Mouse (Mus musculus): Measurements from ENCODE around the gene Frem3. TPM values are rescaled to one million over a fixed set of nuclear protein-coding genes. Genes with fewer than 3 reads are reported as not detected.
"Not testable (repeated sequence)": the region's sequence is repeated elsewhere in the genome, so short reads cannot be mapped to it uniquely, and the experiment has no call there.

Frem3 gene
- total RNA-seq, 2 experiments from 2014 or later, result 0.07 TPM; not detected in 1

- peak; percentile 68 to 79 for DNase-seq
- intact Hi-C loops (cut with DNase I), result loop anchor here (1.0 to 5.0 kb wide), 2 partner anchors 195 to 956 kb away; partner anchors contain the start of gene Gypa
Measured at GRCm38 (mm10) chr8:80688141-80688540, 77.3 kb downstream of the Frem3 start.

GRCm38 (mm10) chr8:80710670-80711400 is 100.0 kb downstream of the Frem3 start:
- intact Hi-C loops (cut with DNase I), result no loop called here

GRCm38 (mm10) chr8:80714461-80714860 is 103.6 kb downstream of the Frem3 start:
- intact Hi-C loops (cut with DNase I), result no loop called here
- DNase-seq, result no peak

More at GRCm38 (mm10) chr8:80710670-80711400, 100.0 kb downstream of the Frem3 start:
- no peak for DNase-seq

GRCm38 (mm10) chr8:80732326-80732725 is 121.4 kb downstream of the Frem3 start:
- DNase-seq, result no peak
- intact Hi-C loops (cut with DNase I), result no loop called here

GRCm38 (mm10) chr8:80738046-80738387 is 127.1 kb downstream of the Frem3 start:
- intact Hi-C loops (cut with DNase I), result no loop called here

GRCm38 (mm10) chr8:80738388-80739154 is 127.7 kb downstream of the Frem3 start:
- DNase-seq, result peak; percentile 44 to 47
- intact Hi-C loops (cut with DNase I), result no loop called here

More at GRCm38 (mm10) chr8:80738046-80738387, 127.1 kb downstream of the Frem3 start:
- peak; percentile 42 to 45 for DNase-seq

GRCm38 (mm10) chr8:80739155-80739924 is 128.5 kb downstream of the Frem3 start, which contains the start of gene Smarca5:
Gene Smarca5, minus strand, starts transcription at chr8:80739497.
- peak; percentile 94 to 95 for DNase-seq
- intact Hi-C loops (cut with DNase I), result not testable (repeated sequence)

GRCm38 (mm10) chr8:80739932-80740331 is 129.1 kb downstream of the Frem3 start:
- intact Hi-C loops (cut with DNase I), result no loop called here

More at GRCm38 (mm10) chr8:80739932-80740331, 129.1 kb downstream of the Frem3 start:
- DNase-seq, result no peak

Other genes starting within 250 kb of the Frem3 start
- 1 to 10 TPM; 4.0 to 6.9 TPM for gene Gypa, start 117.3 kb upstream of the Frem3 start, total RNA-seq (2021)
- 10 to 100 TPM; 39.8 to 41.2 TPM for gene Smarca5, start 128.4 kb downstream of the Frem3 start, total RNA-seq (2021)